In genomic region chr4:134879410-134879981, GRCm38 (mm10) we compare ENCODE assay signal across 8 mouse cellular contexts. TPM values are rescaled to one million over a fixed set of nuclear protein-coding genes. Genes with fewer than 3 reads are reported as not detected.
DNase-seq lines count a peak whose midpoint lies in the region; ATAC-seq and TF ChIP-seq lines count a peak whose summit lies in the region.

No protein-coding gene starts in this region.

- peak; percentile 84 for TF ChIP-seq CTCF in gastrocnemius, adult 2 months (IDR thresholded peaks at IDR 0.05)
- peak; percentile 82 for TF ChIP-seq CTCF in hindbrain, postnatal 0 days (IDR thresholded peaks at IDR 0.05; ENCODE audit: low read depth)

- no peaks in the 10 kb centered on the region for H3K27me3 ChIP-seq in hindbrain, postnatal 0 days (ENCODE audit: insufficient read depth, low read length)

- DNase-seq in ZHBTc4 (ENCODE audit: low read depth, low spot score), result peak; percentile 76
- peak; percentile 41 to 78 for DNase-seq in cerebellum, postnatal 4 days (ENCODE audit: low spot score in 2 of 2)
- DNase-seq in gastrocnemius, adult 2 months, result peak; percentile 77
- peak; percentile 84 for DNase-seq in hindbrain, postnatal 0 days (ENCODE audit: low spot score)
- peak; percentile 65 to 79 for DNase-seq in left cerebral cortex, postnatal 14 days (ENCODE audit: low spot score in 2 of 2)
- DNase-seq in right cerebral cortex, postnatal 14 days, result peak; percentile 81
- DNase-seq in urinary bladder, postnatal 36 days (ENCODE audit: low spot score in 2 of 2), result peak; percentile 59 to 73

- peak overlapping the region; percentile 60 for H3K4me3 ChIP-seq in gastrocnemius, adult 2 months
- peak overlapping the region; percentile 27 for H3K4me3 ChIP-seq in hindbrain, postnatal 0 days (ENCODE audit: low read length)

- H3K9ac ChIP-seq in hindbrain, postnatal 0 days (replicated peaks; ENCODE audit: low read length), result no peak overlapping the region; the same call in 1 of the 2 replicates

- peaks cover 5% of the 10 kb centered on the region; the same call in 1 of the 2 replicates for H3K4me1 ChIP-seq in hindbrain, postnatal 0 days (ENCODE audit: insufficient read depth, low read length)

- intact Hi-C loops in gastrocnemius, adult 2 months (cut with DNase I), result loop anchor here (2.0 to 5.0 kb wide), 2 partner anchors 52 to 87 kb away; no protein-coding TSS in a partner anchor
- intact Hi-C loops in left cerebral cortex, postnatal 14 days (cut with DNase I), result loop anchor here (5.0 to 10.0 kb wide), 2 partner anchors 87 to 335 kb away; no protein-coding TSS in a partner anchor

- WGBS in hindbrain, postnatal 0 days, result 5% methylated on average over 17 of the region's 17 CpGs

- 0 out of 2 replicates have a peak, but pooled peaks have one; percentile 38 for ATAC-seq in hindbrain, postnatal 0 days
- ATAC-seq in megakaryocyte progenitor cell, adult 5-6 weeks (replicated peaks; ENCODE audit: poor library complexity), result peak; percentile 78

- no peaks in the 10 kb centered on the region for H3K9me3 ChIP-seq in hindbrain, postnatal 0 days (ENCODE audit: low read length)

- peak overlapping the region; percentile 64 for H3K4me2 ChIP-seq in hindbrain, postnatal 0 days (ENCODE audit: low read depth, low read length)

- H3K27ac ChIP-seq in gastrocnemius, adult 2 months, result no peak overlapping the region
- H3K27ac ChIP-seq in hindbrain, postnatal 0 days, result no peak overlapping the region

- H3K36me3 ChIP-seq in hindbrain, postnatal 0 days (ENCODE audit: insufficient read depth, low read length), result no peaks in the 10 kb centered on the region

RNA-seq across cellular contexts. Expression of gene Rhd, which starts 15.2 kb away (rescaled TPM):
- total RNA-seq in gastrocnemius, adult 2 months (2021), result not detected
- 0.29 and 2.1 TPM in 2 replicates for total RNA-seq in hindbrain, postnatal 0 days (2014; rRNA removed)
- polyA plus RNA-seq in hindbrain, postnatal 0 days (2015; fragmentation: Nextera tagmentation; extraction: Ambion mirVana), result 1.1 TPM in 2 replicates
- total RNA-seq in left cerebral cortex, postnatal 14 days (2021), result not detected
- total RNA-seq in megakaryocyte progenitor cell, adult 5-6 weeks (2015), result 8.0 and 15.9 TPM in 2 replicates
- 15.3 and 29.2 TPM in 2 replicates for total RNA-seq in megakaryocyte progenitor cell, adult 5-6 weeks (2017)

RNA-seq across cellular contexts. Expression of gene Maco1, which starts 26.4 kb away (rescaled TPM):
- 10 to 100 TPM; 15.1 to 20.4 TPM for total RNA-seq in gastrocnemius, adult 2 months (2021)
- 43.6 and 45.5 TPM in 2 replicates for total RNA-seq in hindbrain, postnatal 0 days (2014; rRNA removed)
- polyA plus RNA-seq in hindbrain, postnatal 0 days (2015; fragmentation: Nextera tagmentation; extraction: Ambion mirVana), result 68.9 and 70.3 TPM in 2 replicates
- total RNA-seq in left cerebral cortex, postnatal 14 days (2021), result 10 to 100 TPM; 49.2 to 53.0 TPM
- 31.4 and 33.0 TPM in 2 replicates for total RNA-seq in megakaryocyte progenitor cell, adult 5-6 weeks (2015)
- 34.2 and 38.5 TPM in 2 replicates for total RNA-seq in megakaryocyte progenitor cell, adult 5-6 weeks (2017)

RNA-seq across cellular contexts. Expression of gene Tmem50a, which starts 35.3 kb away (rescaled TPM):
- 10 to 100 TPM; 27.8 to 30.9 TPM for total RNA-seq in gastrocnemius, adult 2 months (2021)
- 149 and 166 TPM in 2 replicates for total RNA-seq in hindbrain, postnatal 0 days (2014; rRNA removed)
- 231 and 239 TPM in 2 replicates for polyA plus RNA-seq in hindbrain, postnatal 0 days (2015; fragmentation: Nextera tagmentation; extraction: Ambion mirVana)
- total RNA-seq in left cerebral cortex, postnatal 14 days (2021), result 100 to 1,000 TPM; 125 to 129 TPM
- 216 and 219 TPM in 2 replicates for total RNA-seq in megakaryocyte progenitor cell, adult 5-6 weeks (2015)
- 248 and 276 TPM in 2 replicates for total RNA-seq in megakaryocyte progenitor cell, adult 5-6 weeks (2017)

RNA-seq across cellular contexts. Expression of gene Rsrp1, which starts 43.9 kb away (rescaled TPM):
- total RNA-seq in gastrocnemius, adult 2 months (2021), result 100 to 1,000 TPM; 221 to 234 TPM
- total RNA-seq in hindbrain, postnatal 0 days (2014; rRNA removed), result 70.0 and 112 TPM in 2 replicates
- 256 and 295 TPM in 2 replicates for polyA plus RNA-seq in hindbrain, postnatal 0 days (2015; fragmentation: Nextera tagmentation; extraction: Ambion mirVana)
- 100 to 1,000 TPM; 261 to 276 TPM for total RNA-seq in left cerebral cortex, postnatal 14 days (2021)
- total RNA-seq in megakaryocyte progenitor cell, adult 5-6 weeks (2015), result 413 and 462 TPM in 2 replicates
- total RNA-seq in megakaryocyte progenitor cell, adult 5-6 weeks (2017), result 119 and 154 TPM in 2 replicates

RNA-seq across cellular contexts. Expression of gene Syf2, which starts 51.2 kb away (rescaled TPM):
- total RNA-seq in gastrocnemius, adult 2 months (2021), result 10 to 100 TPM; 39.5 to 40.9 TPM
- 19.2 and 35.0 TPM in 2 replicates for total RNA-seq in hindbrain, postnatal 0 days (2014; rRNA removed)
- polyA plus RNA-seq in hindbrain, postnatal 0 days (2015; fragmentation: Nextera tagmentation; extraction: Ambion mirVana), result 70.7 and 80.4 TPM in 2 replicates
- total RNA-seq in left cerebral cortex, postnatal 14 days (2021), result 10 to 100 TPM; 39.0 to 39.1 TPM
- 50.4 and 58.9 TPM in 2 replicates for total RNA-seq in megakaryocyte progenitor cell, adult 5-6 weeks (2015)
- 173 and 193 TPM in 2 replicates for total RNA-seq in megakaryocyte progenitor cell, adult 5-6 weeks (2017)
